8 mouse cellular contexts compared by ENCODE assay signal in genomic region chr1:81300735-81301134, GRCm38 (mm10).
DNase-seq lines count a peak whose midpoint lies in the region; ATAC-seq lines count a peak whose summit lies in the region.

No protein-coding gene starts in this region.

- no peak overlapping the region for H3K4me2 ChIP-seq in embryonic facial prominence, embryonic 11.5 days (ENCODE audit: low read depth, low read length)
- H3K4me2 ChIP-seq in midbrain, embryonic 14.5 days (ENCODE audit: low read length) = no peak overlapping the region

- H3K9me3 ChIP-seq in embryonic facial prominence, embryonic 11.5 days (replicated peaks; ENCODE audit: control insufficient read depth, low read length) = no peaks in the 10 kb centered on the region
- no peaks in the 10 kb centered on the region for H3K9me3 ChIP-seq in midbrain, embryonic 14.5 days (ENCODE audit: control insufficient read depth, low read length)

- peak; percentile 31 to 39 for DNase-seq in left cerebral cortex, adult 18-20 months (ENCODE audit: low spot score in 2 of 2)
- no peak for DNase-seq in left cerebral cortex, adult 8-10 months (ENCODE audit: low spot score in 2 of 2)
- DNase-seq in brain, adult 2 months (ENCODE audit: low read depth, low spot score) = peak; percentile 82
- peak; percentile 64 for DNase-seq in embryonic facial prominence, embryonic 11.5 days (ENCODE audit: low spot score)
- peak; percentile 81 for DNase-seq in midbrain, embryonic 14.5 days
- DNase-seq in urinary bladder, postnatal 25 days (ENCODE audit: low spot score) = no peak
- no peak for DNase-seq in c-Kit-positive CD71-positive TER-119-positive erythroid progenitor cells, embryonic 14.5 days (ENCODE audit: low spot score)
- no peak for DNase-seq in ovary, adult 18-20 months (ENCODE audit: low spot score)

- H3K4me1 ChIP-seq in embryonic facial prominence, embryonic 11.5 days (ENCODE audit: control insufficient read depth, insufficient read depth, low read length) = no peaks in the 10 kb centered on the region
- H3K4me1 ChIP-seq in midbrain, embryonic 14.5 days (ENCODE audit: control insufficient read depth, insufficient read depth, low read length) = no peaks in the 10 kb centered on the region

- H3K27me3 ChIP-seq in embryonic facial prominence, embryonic 11.5 days (ENCODE audit: control insufficient read depth, insufficient read depth, low read length) = no peaks in the 10 kb centered on the region
- H3K27me3 ChIP-seq in midbrain, embryonic 14.5 days (ENCODE audit: control insufficient read depth, insufficient read depth, low read length) = no peaks in the 10 kb centered on the region

- H3K27ac ChIP-seq in embryonic facial prominence, embryonic 11.5 days (replicated peaks; ENCODE audit: low read depth, low read length) = no peak overlapping the region
- H3K27ac ChIP-seq in midbrain, embryonic 14.5 days (replicated peaks; ENCODE audit: low read depth, low read length) = no peak overlapping the region

- H3K9ac ChIP-seq in embryonic facial prominence, embryonic 11.5 days (replicated peaks; ENCODE audit: low read length) = no peak overlapping the region
- no peak overlapping the region for H3K9ac ChIP-seq in midbrain, embryonic 14.5 days (replicated peaks; ENCODE audit: low read length)

- no peaks in the 10 kb centered on the region for H3K36me3 ChIP-seq in embryonic facial prominence, embryonic 11.5 days (replicated peaks; ENCODE audit: control insufficient read depth, insufficient read depth, low read depth, low read length)
- H3K36me3 ChIP-seq in midbrain, embryonic 14.5 days (ENCODE audit: control insufficient read depth, insufficient read depth, low read length) = no peaks in the 10 kb centered on the region

- no peak overlapping the region for H3K4me3 ChIP-seq in embryonic facial prominence, embryonic 11.5 days (ENCODE audit: low read depth, low read length)
- H3K4me3 ChIP-seq in midbrain, embryonic 14.5 days (replicated peaks; ENCODE audit: low read depth, low read length) = no peak overlapping the region

- ATAC-seq in embryonic facial prominence, embryonic 11.5 days (replicated peaks; ENCODE audit: insufficient number of reproducible peaks, low FRiP score, low TSS enrichment, low read depth) = no peak; the same call in 1 of the 2 replicates
- no peak for ATAC-seq in midbrain, embryonic 14.5 days (ENCODE audit: low FRiP score, low TSS enrichment)

- WGBS in embryonic facial prominence, embryonic 11.5 days = 53% methylated on average over 4 of the region's 4 CpGs
- 46% methylated on average over 4 of the region's 4 CpGs for WGBS in midbrain, embryonic 14.5 days

Comparison
In these comparisons a context has a peak if more than half of its experiments do, and no peak if none do; other contexts are left out.
1. DNase-seq: peak in left cerebral cortex, adult 18-20 months (2 of 2), brain, adult 2 months (single experiment), embryonic facial prominence, embryonic 11.5 days (single experiment) and midbrain, embryonic 14.5 days (single experiment); none in left cerebral cortex, adult 8-10 months (0 of 2), urinary bladder, postnatal 25 days (single experiment), c-Kit-positive CD71-positive TER-119-positive erythroid progenitor cells, embryonic 14.5 days (single experiment) and ovary, adult 18-20 months (single experiment).